Mouse (Mus musculus) cortical plate, adult 2 months (tissue): ENCODE measurements around the gene Bmp8a.

Source experiments
- CTCF ChIP-seq: fragments of 200-500 bp; IDR thresholded peaks from 2 replicates; pipeline ENCODE4 v1.5.1; 2011; ENCODE audit warnings: mild to moderate bottlenecking, control low read depth, low read length; ENCODE audit not compliant: insufficient read depth; ENCODE audit errors: extremely low read depth
- POLR2A ChIP-seq: fragments of 200-500 bp; IDR thresholded peaks from 2 replicates; pipeline ENCODE4 v1.6.1; 2011; ENCODE audit warnings: mild to moderate bottlenecking, low read length, control low read depth; ENCODE audit not compliant: insufficient read depth; ENCODE audit errors: extremely low read depth

DNA sequence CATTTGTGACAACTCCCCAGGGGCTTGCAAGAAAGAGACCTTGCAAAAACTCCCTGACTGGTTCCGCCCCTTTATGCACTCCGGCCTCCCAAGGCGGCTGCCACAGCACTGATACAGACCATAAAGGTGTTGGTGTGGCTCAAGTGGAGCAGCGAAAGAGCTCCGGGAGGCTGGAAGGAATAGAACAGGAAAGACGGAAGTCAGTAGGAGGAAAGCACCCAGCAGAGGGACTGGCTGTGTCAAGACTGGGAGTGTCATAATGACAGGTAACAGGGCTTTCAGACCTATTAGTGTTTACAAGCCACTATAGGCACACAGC, 378 bp upstream of the Bmp8a start:
- no peak for TF ChIP-seq CTCF
- no peak for TF ChIP-seq POLR2A
